Mouse (Mus musculus) CD8-positive naive resting alpha-beta T cell, adult 2 months (primary cell): ENCODE results near the gene Tctn1.

Source experiments
- DNase-seq, 2 experiments: peaks; one replicate each; pipeline ENCODE4 v3.0.0; 2022; ENCODE audit warnings: low read depth in 2 of 2, low spot score in 2 of 2

Tctn1 gene

DNA sequence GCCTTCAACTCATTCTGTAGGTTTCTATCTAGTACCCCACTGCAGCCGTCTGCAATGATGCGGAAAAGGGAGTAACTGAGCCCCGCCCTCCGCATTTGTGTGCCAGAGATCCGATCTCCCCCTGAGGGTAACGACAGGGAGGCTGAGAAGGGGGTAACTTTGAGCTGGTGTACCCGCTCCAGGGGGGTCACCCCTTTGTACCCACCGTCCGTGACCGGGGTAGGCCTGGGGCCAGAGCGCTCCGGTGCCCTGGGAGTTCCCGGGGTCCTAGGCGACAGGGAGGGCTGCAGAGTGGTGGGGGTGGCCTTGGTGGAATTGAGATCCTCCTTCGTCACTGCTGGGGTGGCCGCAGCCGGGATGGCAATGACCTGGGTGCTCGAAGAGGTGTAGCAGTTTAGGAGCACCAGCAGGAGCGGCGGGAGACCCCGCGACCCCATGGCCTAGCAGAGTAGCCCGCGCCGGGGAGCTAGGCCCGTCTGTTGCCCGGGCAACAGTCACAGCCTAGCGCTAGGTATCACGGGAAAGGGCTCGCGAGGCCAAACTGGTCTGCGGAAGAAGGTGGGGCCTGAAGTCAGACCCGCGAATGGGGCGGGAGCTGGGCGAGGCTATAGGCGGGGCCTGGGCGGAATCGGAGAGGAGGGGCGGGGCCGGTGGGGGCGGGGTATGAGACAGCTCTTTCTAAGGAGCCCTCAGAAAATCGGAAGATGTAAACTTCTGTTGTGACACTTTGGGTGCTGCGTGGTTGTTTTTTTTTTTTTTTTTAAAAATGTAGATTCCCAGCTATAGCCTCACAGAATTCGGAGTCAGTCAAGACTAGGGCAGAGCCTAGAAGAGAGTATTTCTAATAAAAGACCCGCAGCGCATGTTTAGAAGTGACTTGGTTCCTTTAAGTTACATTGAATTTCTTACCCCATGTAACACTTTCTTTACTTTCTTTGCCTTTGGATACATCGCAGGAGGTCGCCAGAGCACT lies at the start of gene Tctn1:
Gene Tctn1, minus strand, starts transcription at position 528 of the 973 bp plus-strand sequence.
- DNase-seq: peak; percentile 72 to 78

DNA sequence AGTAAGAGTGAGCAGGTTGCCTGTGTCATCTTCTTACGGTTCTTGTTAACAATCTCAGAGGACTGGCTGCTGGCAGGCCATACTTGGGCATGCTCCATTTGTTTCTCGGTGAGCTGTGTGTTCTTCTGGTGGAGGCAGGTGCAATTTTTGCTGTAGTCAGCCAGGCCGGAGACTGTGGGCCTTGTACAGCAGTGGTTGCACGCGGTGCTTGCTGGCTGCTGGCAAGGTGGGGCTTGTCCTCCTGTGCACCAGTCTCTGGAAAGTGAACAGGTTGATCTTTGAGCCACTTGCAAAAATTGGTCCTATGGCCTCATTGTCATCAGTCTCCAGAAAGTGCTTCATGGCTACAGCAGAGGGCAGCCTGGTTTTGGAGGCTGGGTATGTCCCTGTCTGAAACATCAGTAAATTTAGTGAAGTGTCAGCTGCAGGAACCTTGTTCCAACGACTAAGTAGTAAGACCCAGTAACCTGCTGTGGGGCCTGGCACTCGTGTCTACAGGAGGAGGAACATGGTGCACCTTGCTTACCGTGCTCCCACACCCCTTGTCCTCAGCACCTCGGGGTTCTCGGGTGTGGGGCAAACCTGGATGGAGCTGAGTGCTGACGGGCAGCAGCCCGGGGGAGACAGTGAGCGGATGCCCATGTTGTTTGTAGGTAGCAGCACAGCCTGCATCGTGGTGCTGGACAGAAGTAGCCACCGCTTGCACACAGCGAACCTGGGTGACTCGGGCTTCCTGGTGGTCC lies 48.9 kb upstream of the Tctn1 start:
- no peak for DNase-seq

DNA sequence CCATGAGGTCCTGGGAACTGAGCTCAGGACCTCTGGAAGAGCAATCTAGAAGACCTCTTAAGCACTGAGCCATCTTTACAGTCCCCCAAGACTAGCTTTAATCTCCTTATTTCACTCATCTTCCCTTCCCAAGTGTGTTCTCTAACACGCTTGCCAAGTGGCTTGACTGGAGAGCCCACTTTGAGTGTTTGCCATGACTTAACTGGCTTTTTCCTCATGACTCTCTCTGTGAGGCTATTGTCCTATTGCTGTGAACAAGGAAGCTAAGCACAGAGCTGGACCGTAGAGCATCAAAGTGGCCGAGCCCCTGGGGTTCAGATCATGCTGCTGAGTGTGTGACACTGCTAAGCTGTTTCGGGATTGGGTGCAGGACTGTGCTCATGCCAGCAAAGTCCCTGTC lies 48.1 kb upstream of the Tctn1 start:
- no peak for DNase-seq

DNA sequence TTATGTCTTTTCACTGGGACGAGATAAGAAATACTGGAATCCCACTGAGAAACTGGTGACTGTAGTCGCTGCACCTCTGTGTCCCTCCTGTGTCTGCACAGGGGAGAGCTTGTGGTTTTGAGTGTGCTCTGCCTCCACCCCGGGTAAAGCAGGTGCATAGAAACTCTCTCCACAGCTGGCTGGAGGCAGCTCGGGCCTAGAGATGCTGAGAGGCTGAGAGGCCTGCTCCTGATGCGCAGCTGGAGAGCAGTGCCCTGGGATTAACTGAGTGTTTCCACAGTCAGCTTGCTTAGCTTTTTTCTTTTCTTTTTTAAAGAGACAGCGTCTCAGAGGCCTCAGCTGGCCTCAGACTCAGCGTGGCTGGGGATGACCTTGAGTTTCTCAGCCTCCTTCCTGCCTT lies 47.4 kb upstream of the Tctn1 start:
- no peak for DNase-seq

DNA sequence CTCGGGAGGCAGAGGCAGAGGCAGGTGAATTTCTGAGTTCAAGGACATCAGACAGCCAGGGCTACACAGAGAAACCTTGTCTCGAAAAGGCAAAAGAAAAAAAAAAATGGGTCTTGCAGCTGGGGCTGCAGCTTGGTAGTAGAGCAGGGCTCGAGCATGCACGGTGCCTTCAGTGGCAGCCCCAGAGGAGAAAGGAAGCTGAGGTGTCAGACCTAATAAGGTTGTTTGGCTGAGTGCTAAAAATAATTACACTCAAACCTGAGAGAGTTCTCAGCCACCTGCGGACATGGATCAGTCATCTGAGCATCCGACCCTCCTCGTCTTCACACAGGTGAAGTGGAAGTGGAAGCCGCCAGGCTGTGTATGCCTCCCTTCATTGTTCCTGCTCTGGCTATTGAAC lies 46.4 kb upstream of the Tctn1 start:
- peak in 1 of 2 experiments; percentile 12 for DNase-seq

DNA sequence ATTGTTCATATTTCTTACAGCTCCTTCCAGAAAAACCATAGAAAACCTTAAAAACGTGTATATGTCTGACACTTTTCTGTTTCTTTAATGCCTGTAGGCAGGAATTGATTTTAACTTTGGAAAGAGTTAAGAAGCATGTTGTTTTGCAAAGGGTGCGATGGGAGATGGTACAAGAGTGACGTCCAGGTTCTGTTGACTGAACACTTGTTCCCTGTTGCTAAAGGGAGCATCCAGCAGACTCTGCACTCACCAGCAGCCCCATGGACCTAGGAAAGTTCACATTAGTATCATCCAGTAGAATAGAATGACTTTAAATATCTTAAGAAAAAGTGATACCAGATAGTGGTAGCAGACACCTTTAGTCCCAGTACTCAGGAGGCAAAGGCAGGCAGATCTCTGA lies 42.3 kb upstream of the Tctn1 start:
- no peak for DNase-seq

DNA sequence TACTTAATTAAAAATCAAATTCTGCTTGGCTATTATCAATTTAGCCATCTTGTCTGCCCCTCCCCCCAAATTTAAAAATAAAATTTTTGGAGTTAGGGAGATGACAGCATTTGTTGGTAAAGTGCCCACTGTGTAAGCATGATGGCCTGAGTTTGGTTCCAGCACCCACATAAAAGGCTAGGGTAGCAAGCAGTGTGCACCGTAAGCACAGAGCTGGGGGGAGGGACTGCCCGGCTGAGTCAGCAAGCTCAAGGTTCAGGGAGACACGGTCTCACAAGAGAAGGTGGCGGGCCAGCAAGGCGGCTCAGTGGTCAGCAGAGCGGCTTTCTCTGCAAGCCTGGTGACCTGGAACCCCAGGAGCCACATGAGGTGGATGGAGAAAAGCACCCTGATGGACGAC lies 41.2 kb upstream of the Tctn1 start:
- no peak for DNase-seq

DNA sequence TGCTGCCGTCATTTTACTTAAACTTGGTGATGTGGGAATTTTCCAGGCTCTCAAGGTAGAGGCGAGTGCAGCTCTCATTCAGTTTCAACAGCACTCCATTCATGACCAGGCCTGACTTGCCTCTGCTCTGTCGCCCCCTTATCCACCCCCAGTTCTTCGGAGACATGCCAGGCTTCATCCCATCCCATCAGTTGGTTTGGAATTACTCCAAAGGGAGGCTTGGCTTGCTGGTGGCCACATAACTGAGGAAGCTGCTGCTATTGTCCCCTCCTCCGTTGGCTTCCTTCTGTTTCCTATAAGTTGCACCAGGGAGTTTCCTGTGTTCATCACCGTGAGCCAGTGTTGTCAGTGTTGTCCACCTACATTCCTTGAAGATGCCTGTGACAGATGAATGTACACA lies 40.3 kb upstream of the Tctn1 start:
- no peak for DNase-seq

DNA sequence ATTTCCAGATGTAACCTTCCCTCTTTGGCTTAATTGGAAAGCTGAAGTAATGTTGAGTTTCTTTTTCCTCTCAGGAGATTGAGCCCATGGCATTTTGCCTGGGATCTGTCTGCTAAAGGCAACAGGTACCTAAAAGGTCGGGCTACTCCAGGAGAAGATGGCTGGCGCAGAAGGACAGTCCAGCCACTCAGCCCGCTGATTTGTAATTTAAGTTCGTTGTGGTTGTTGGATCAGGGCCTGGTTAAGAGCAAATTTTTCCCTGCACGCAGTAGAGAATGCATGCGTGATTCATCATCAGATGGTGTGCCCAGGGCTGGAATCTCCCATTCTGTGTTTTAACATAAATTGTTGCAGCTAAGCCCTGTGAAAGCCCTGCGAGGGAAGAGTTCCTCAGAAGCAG lies 39.7 kb upstream of the Tctn1 start:
- DNase-seq: no peak

DNA sequence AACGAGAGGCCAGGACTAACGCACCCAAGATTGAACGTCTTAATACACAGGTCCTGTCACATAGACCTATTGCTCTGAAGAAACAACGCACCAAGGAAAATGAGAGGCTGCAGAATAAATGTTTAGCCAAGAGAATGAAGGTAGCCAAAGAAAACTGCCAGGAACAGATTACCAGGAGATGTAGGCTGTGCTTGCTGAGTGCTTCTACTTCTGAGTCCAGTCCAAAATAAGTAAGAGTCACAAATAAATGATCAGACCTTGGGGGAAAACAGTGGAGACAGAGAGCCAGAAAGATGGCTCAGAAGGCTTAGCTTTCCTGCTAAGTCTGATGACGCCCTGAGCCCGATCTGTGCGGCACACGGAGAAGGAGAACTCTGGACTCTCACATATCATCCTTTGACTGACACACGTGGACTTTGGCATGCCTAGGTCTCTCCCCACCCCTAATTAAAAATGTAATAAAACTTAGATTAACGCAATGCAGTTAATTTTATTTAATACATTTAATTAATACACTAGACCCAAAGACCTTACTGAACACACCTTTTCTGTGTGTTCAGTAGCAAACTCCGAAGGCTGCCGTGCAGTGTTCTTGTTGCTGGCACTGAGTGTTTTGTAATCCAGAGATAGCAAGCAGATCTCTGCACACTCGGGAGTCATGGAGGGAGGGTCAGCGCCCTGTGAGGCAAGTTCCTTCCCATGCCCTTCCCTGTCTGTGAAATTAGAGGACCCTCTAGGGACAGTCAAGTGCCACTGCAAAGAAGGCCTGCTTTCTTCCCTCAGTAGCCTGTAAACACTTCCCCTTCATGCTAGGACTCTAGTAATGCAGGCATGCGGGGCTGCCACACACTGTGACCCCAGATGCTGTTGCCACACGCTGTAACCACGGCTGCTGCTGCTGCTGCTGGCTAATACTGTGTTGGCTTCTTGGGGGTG lies 38.8 kb upstream of the Tctn1 start:
- no peak for DNase-seq

DNA sequence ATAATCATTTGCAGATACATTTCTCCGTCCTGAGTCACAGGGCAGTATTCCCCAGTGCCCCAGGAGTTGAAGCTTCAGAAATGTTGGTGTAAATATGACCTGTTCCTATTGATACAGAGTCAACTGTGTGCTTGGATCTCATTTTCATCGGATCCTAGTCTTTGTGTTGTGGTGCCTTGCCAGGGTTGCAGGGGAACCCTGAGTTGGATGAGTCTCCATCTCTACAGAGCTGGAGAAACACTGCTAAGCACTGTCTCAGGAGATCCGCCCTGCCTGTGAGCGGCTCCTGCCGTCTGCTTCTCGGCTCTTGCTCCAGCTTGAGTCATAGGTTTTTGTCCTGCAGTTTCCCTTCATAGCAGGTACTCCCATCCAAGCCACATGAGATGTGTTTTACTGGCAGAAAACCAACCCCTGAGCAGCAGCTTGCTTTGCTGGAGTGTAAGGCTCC lies 35.8 kb upstream of the Tctn1 start:
- DNase-seq: no peak

DNA sequence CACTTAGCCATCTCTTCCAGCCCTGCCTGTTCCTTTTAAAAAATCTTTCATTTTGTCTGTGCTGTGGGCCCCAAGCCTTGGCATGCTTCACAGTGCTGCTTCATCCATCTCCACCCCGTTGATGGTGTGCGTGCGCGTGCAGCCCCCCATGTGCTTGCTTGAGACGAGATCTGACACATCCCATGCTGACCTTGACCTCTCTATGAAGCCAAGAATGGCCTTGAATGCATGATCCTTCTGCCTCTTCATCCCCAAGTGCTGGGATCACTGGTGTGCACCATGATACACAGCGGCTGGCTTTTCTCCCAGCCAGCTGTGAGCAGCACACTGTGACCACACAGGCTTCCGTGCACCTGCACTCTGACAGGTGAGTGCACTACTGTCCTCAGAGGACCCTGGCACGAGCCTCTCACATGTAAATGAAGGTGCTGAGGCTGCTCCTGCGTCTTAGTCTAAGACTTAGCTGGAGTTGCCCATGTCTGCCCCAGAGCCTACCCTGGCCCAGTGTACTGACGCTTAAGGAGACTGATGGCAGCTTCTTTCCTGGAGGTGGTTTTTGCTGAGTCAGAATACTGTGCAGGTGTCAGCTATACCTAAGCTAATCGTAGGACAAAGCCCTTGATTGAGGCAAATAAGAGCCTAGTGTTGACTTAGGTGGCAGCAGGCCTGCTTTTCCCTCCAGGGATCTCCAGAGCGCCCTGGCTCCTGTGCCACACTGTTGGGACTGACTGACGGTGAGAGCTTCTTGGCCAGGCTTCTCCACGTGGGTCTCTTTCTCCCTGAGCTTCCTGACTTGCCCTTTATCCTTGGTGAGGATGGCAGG lies 31.1 kb upstream of the Tctn1 start:
- DNase-seq: no peak

DNA sequence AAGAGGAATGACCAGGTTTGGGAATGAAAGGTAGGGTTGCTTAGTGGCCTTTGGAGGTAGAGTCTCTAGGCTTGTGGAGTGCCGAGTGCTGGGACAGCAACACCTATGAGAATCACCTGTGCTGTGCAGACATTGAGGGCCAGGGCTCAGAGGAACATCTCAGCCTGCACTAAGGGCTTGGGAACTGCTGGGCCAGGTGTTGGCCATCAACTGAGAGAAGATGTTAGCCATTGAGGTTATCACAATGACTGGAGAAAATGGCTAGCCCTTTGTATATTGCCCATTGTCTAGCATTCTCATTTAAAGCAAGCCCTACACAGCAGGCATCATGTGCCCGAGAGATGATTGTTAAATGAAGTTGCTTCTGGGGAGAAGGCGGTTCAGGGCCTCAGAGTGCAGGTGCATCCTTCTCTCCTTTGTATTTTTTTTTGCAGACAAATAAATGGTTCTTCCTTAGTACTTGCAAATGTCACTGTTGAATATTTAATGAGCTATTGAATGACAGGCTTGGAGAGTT lies 30.0 kb upstream of the Tctn1 start:
- DNase-seq: no peak

DNA sequence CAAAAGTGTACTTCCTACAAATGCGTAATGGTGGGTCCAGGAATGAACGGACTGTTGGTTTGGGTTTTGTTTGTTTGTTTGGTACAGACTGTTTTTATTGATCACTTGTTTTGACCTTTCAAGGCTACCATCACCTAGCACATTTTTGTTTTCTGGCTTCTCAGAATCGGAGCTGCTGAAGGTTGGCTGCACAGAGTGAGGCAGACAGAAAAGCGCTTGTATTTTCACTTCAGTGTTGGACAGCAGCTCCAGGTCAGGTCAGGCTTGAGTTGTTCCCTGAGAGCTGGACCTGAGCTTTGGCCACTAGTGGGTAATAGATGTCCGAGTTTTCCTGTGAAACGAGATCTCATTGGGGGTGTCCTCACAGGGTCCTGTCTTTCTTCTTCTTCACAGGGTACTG lies 28.9 kb upstream of the Tctn1 start:
- no peak for DNase-seq

DNA sequence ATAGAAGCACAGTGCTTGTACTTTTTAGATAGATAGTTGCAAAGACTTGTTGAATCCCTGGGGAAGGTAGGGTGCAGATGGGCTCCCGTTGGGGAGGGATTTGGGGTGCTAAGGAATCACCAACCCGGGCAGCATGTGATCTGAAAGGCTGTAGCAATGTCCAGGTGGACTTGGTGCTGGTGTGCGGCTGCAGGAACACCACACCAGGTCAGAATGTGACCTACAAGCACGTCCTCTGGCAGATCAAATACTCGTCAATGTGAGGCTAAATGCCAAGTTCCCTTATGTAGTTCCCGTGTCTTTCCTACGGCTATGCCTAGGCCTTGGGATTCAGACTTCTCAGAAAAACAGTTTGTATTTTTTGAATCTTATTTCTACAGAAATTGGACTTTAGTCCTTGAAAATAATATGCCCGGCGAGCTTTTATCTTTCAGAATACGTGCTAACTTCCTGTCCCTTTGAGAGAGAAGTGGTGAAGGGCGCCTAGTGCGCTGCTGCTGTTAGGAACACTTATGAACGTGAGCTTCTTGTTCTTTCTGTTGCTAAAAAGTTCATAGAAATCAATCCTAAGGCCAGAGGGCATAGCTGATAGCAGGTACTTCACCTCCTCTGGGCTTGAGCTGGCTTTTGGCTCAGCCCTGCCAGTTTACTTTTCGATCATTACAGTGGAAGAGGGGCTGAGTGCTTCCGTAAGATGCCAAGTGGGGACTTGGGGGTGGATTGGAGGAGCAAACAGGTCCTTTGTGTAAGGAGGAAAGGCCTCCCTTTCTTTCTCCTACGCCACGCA lies 27.5 kb upstream of the Tctn1 start:
- no peak for DNase-seq

DNA sequence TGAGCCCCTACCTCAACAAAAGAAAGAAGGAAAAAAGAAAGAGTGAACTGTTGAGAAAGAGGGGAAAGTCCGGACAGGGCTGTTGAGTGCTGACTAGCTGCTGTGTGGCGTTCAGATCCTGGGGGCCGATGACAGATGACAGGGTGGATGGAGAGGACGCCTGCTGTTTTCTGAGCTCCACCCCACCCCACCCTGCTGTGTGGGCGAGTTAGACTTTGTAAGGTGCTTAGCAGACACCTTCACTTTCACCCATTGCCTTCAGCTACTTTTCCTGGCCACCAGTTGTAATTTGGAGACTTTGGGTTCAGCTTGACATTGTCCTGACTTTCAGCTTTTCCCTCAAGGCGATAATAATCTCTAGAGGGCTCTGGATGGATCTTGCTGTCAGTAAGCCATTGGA lies 26.9 kb upstream of the Tctn1 start:
- no peak for DNase-seq

DNA sequence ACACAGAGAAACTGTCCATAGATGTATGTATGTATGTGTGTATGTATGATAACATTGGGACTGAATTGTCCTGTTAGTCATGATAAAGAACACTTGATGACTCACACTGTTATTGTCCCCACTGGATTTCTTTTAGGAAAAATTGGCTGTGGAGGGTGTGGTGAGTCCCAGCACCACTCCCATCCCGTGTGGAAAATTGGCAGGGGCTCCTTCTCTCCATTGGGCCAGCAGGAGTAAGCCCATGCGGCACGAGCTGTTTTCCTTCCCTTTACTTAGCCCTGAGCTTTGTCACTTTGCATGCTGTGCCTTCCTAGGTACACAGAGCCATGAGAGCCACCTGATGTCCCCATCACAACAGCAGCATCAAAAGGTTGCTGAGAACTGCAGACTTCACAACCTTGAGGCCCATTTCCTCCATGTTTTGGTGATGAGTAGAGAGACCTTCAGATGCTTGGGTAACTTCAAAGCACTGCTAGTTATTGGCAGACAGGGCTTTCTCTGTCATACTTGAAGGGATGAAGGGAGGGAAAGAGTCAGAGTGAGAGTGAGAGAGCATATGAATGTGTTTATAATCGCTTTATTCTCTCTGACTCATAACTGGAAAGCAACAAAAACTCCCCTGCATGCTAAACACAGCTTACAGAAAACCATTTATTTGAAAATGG lies 24.0 kb upstream of the Tctn1 start:
- peak; percentile 42 to 56 for DNase-seq

DNA sequence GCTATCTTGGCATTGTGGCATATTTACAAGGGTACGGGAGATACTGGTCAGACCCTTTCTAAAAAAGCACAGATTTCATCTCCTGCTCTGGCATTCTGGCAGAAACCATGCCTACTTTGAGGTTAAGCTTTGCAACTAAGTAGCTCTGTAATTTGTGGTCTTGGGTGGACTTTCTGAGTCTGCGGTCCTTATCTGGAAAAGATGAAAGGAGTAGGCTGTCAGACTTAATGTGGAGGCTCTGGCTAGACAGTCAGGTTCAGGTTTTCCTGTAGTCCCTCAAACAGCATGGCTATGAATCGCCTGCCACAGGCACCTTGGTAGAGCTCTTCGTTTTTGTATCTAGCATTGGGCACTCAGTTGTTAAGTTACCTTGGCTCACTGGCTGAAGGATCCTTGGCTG lies 22.8 kb upstream of the Tctn1 start:
- DNase-seq: no peak

DNA sequence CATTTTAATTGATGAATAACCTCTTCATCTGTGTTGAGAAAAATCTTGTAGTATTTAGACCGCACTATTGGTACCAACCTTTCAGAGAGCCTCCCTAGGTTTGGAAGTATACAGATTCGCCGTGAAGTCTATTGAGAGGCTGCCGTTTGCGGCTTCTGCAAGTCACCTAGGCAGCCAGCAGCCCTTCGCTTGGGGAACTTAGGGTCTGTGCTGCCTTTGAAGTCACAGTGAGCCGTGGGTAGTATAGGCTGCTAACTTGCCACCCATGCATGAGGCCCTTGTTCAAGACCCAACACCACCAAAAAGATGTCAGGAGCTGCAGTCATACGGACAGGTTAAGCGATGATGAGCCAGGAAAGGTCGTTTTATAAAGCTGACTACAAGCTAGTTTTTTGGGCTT lies 21.9 kb upstream of the Tctn1 start:
- no peak for DNase-seq
